Mouse (Mus musculus): ENCODE results near the gene Tph1. TPM values are rescaled to one million over a fixed set of nuclear protein-coding genes. Genes with fewer than 3 reads are reported as not detected.

The Tph1 gene
- total RNA-seq, 2 experiments from 2014 or later, result 0.50 to 0.56 TPM

DNA sequence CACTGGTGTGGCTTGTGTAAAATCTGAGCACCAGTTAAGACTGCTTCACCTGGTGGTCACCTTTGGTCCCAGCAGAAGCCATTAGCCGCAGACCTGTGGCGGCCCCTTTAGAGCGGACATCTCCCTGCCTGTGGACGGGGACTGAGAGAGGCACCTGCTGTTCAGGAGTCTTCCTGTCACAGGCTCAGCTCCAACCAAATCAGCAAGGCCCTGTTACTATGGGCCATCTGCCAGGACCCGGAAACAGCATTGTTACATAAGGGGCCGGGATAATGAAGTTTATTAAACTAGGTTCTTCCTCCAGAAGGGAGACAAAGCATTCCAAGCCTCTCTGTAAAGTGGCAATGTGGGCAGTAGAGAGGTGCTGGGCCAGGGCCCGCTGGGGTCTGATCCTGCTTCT lies 69.3 kb downstream of the Tph1 start:
- DNase-seq (ENCODE audit: low spot score in 2 of 2), result peak in 1 of 2 experiments; percentile 33

DNA sequence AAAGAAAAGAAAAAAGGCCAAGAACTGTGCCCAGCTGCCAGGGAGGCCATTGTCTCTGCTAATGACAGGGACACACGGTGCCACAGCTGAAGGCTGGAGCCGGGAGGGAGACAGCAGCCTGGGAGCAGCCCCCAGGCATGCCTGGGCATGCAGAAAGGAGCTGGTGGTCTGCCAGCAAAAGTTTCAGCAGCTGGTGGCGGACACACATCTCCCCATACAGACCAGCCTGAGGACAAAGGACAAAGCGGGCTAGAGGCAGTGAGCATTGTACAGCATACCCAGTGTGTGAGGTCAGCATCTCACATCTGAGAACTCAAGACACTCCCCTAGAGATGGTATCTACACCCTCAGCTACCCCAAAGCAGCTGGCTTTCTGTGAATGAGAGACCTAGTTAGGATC lies 70.3 kb downstream of the Tph1 start:
- peak; percentile 58 to 68 for DNase-seq (ENCODE audit: low spot score in 2 of 2)

- DNase-seq (ENCODE audit: low spot score in 2 of 2), result no peak
Measured at GRCm38 (mm10) chr7:46601097-46601496, 71.2 kb downstream of the Tph1 start.

DNA sequence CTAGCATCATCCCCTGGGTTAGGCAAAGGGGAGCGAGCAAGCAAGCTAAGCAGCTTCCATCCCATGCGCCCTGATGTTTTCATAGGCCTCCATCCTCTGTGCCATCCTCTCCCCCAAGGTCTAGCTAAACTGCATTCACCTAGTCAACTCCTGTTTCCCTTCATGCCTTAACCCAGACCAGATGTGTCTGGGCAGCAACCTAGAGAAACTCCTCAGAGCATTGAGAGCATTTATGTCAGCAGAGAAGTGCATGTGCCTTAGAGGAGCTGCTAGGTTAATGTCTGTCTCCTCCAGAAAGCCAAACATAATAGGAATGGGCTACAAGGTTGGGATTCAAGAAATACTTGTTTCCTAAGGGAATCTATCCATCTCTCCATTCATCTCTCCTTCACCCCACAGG lies 75.3 kb downstream of the Tph1 start:
- no peak for DNase-seq (ENCODE audit: low spot score in 2 of 2)

Other genes starting within 250 kb of the Tph1 start
- gene Sergef, start 32.7 kb downstream of the Tph1 start, total RNA-seq (2021), result 10 to 100 TPM; 50.5 to 55.9 TPM
- gene Saal1, start 38.1 kb upstream of the Tph1 start, total RNA-seq (2021), result 10 to 100 TPM; 10.3 to 10.5 TPM
- under 1 TPM in 1 of 2 experiments, not detected in 1; 0.16 TPM for gene Saa3, start 43.2 kb upstream of the Tph1 start, total RNA-seq (2021)
- gene Saa4, start 60.1 kb upstream of the Tph1 start, total RNA-seq (2021), result not detected
- not detected for gene Saa1, start 70.4 kb upstream of the Tph1 start, total RNA-seq (2021)
- gene Saa2, start 79.3 kb upstream of the Tph1 start, total RNA-seq (2021), result not detected
- 10 to 100 TPM; 15.4 to 21.7 TPM for gene Hps5, start 123.5 kb upstream of the Tph1 start, total RNA-seq (2021)
- gene Gtf2h1, start 123.6 kb upstream of the Tph1 start, total RNA-seq (2021), result 10 to 100 TPM; 32.9 to 38.1 TPM
- 100 to 1,000 TPM; 430 to 445 TPM for gene Ldha, start 168.9 kb upstream of the Tph1 start, total RNA-seq (2021)
- gene Ldhc, start 188.7 kb upstream of the Tph1 start, total RNA-seq (2021), result not detected
- gene Tsg101, start 247.4 kb upstream of the Tph1 start, total RNA-seq (2021), result 100 to 1,000 TPM in 1 of 2 experiments, 10 to 100 TPM in 1; 99.9 to 104 TPM

Measured in layer of hippocampus, postnatal 10 days (tissue).